8 mouse cellular contexts compared by ENCODE assay signal in genomic region chr6:7120136-7120535, GRCm38 (mm10).
DNase-seq lines count a peak whose midpoint lies in the region; ATAC-seq and TF ChIP-seq lines count a peak whose summit lies in the region.

No protein-coding gene starts in this region.

- H3K9ac ChIP-seq in kidney, embryonic 16.5 days (replicated peaks; ENCODE audit: low read length) = no peak overlapping the region
- no peak overlapping the region for H3K9ac ChIP-seq in ES-Bruce4 (ENCODE audit: low read depth, poor library complexity, severe bottlenecking)

- WGBS in kidney, embryonic 16.5 days = 35% methylated on average over 4 of the region's 4 CpGs

- no peak for TF ChIP-seq POLR2A in ES-Bruce4 (IDR thresholded peaks at IDR 0.05; ENCODE audit: insufficient read depth, low read length)

- no peaks in the 10 kb centered on the region for H3K27me3 ChIP-seq in kidney, embryonic 16.5 days (ENCODE audit: insufficient read depth, low read length)
- H3K27me3 ChIP-seq in ES-Bruce4 (ENCODE audit: control insufficient read depth, insufficient read depth, low read length, poor library complexity, severe bottlenecking) = no peaks in the 10 kb centered on the region

- H3K4me3 ChIP-seq in kidney, embryonic 16.5 days (ENCODE audit: low read length) = no peak overlapping the region
- H3K4me3 ChIP-seq in ES-Bruce4 (ENCODE audit: low read depth, low read length) = no peak overlapping the region

- TF ChIP-seq EP300 in ES-Bruce4 (IDR thresholded peaks at IDR 0.05; ENCODE audit: insufficient read depth, low read depth, low read length) = no peak

- peak; percentile 38 for DNase-seq in kidney, adult 11 months
- peak; percentile 32 for DNase-seq in adrenal gland, postnatal 25 days
- peak; percentile 3 to 5 for DNase-seq in layer of hippocampus, postnatal 36 days
- peak; percentile 52 for DNase-seq in retina, embryonic 14.5 days (ENCODE audit: low spot score)
- DNase-seq in spleen, postnatal 36 days (ENCODE audit: low spot score in 2 of 2) = no peak

- ATAC-seq in kidney, embryonic 16.5 days (ENCODE audit: low FRiP score, low TSS enrichment) = no peak
- peak; percentile 52; the same call in 1 of the 2 replicates for ATAC-seq in granulocyte monocyte progenitor cell, adult 5-6 weeks (replicated peaks; ENCODE audit: poor library complexity, severe bottlenecking)

- no peaks in the 10 kb centered on the region for H3K9me3 ChIP-seq in kidney, embryonic 16.5 days (ENCODE audit: low read length)
- no peaks in the 10 kb centered on the region for H3K9me3 ChIP-seq in ES-Bruce4 (replicated peaks; ENCODE audit: control insufficient read depth, insufficient read depth, low read length, poor library complexity, severe bottlenecking)

- H3K4me2 ChIP-seq in kidney, embryonic 16.5 days (replicated peaks; ENCODE audit: low read depth, low read length) = no peak overlapping the region

- no peak overlapping the region for H3K27ac ChIP-seq in kidney, embryonic 16.5 days (ENCODE audit: low read length)
- no peak overlapping the region for H3K27ac ChIP-seq in ES-Bruce4 (ENCODE audit: insufficient read depth, low read length)

- H3K36me3 ChIP-seq in kidney, embryonic 16.5 days (ENCODE audit: insufficient read depth, low read length) = no peaks in the 10 kb centered on the region
- no peaks in the 10 kb centered on the region for H3K36me3 ChIP-seq in ES-Bruce4 (ENCODE audit: control insufficient read depth, insufficient read depth, low read length, poor library complexity, severe bottlenecking)

- H3K4me1 ChIP-seq in kidney, embryonic 16.5 days (ENCODE audit: insufficient read depth, low read length) = no peaks in the 10 kb centered on the region
- no peaks in the 10 kb centered on the region for H3K4me1 ChIP-seq in ES-Bruce4 (ENCODE audit: control insufficient read depth, insufficient read depth, low read length)

- TF ChIP-seq CTCF in ES-Bruce4 (IDR thresholded peaks at IDR 0.05; ENCODE audit: low read depth, low read length) = peak; percentile 53

Comparison
In these comparisons a context has a peak if more than half of its experiments do, and no peak if none do; other contexts are left out.
1. DNase-seq: peak in kidney, adult 11 months (single experiment), adrenal gland, postnatal 25 days (single experiment), layer of hippocampus, postnatal 36 days (2 of 2) and retina, embryonic 14.5 days (single experiment); none in spleen, postnatal 36 days (0 of 2).